Mouse (Mus musculus) heart, embryonic 16.5 days (tissue): ENCODE measurements around the gene Il1rl1. TPM values are rescaled to one million over a fixed set of nuclear protein-coding genes. Genes with fewer than 3 reads are reported as not detected.

Experiments used
- ATAC-seq: fragments of 200-750 bp; cut with Nextera tagmentation; replicated peaks from 2 replicates; pipeline ENCODE4 v1.8.0; 2017; ENCODE audit warnings: moderate number of reproducible peaks; ENCODE audit not compliant: insufficient read depth, low FRiP score; ENCODE audit errors: extremely low read depth
- H3K27ac ChIP-seq: fragments of 300-500 bp; sonication (generic); 2 replicates; pipeline ENCODE4 v1.5.1; 2014; ENCODE audit warnings: mild to moderate bottlenecking, low read length, control low read depth, moderate library complexity
- H3K27me3 ChIP-seq: fragments of 300-500 bp; sonication (generic); 2 replicates; pipeline ENCODE4 v1.6.1; 2014; ENCODE audit warnings: low read length, mixed read lengths; ENCODE audit not compliant: control insufficient read depth, insufficient read depth
- H3K36me3 ChIP-seq: fragments of 300-500 bp; sonication (generic); 2 replicates; pipeline ENCODE4 v1.6.1; 2014; ENCODE audit not compliant: control insufficient read depth, insufficient read depth
- H3K4me1 ChIP-seq: fragments of 300-500 bp; sonication (generic); 2 replicates; pipeline ENCODE4 v1.6.1; 2014; ENCODE audit warnings: low read length, mixed read lengths; ENCODE audit not compliant: control insufficient read depth, insufficient read depth
- H3K4me2 ChIP-seq: fragments of 300-500 bp; sonication (generic); 2 replicates; pipeline ENCODE4 v1.6.1; 2014; ENCODE audit warnings: low read depth, mild to moderate bottlenecking, control low read depth, low read length
- H3K4me3 ChIP-seq: fragments of 300-500 bp; sonication (generic); 2 replicates; pipeline ENCODE4 v1.5.1; 2014; ENCODE audit warnings: mild to moderate bottlenecking, control low read depth, low read length
- H3K9ac ChIP-seq: fragments of 300-500 bp; sonication (generic); 2 replicates; pipeline ENCODE4 v1.6.1; 2014; ENCODE audit warnings: low read length, control low read depth
- H3K9me3 ChIP-seq: fragments of 300-500 bp; sonication (generic); replicated peaks from 2 replicates; pipeline ENCODE4 v1.6.1; 2016; ENCODE audit warnings: low read length; ENCODE audit not compliant: control insufficient read depth
- WGBS: fragments of 180-500 bp; shearing (Covaris S2); extraction: QIAGEN DNeasy Blood & Tissue Kit; methylation state at CpG from one replicate; pipeline ENCODE4 v1.1.7; 2014; 5-methylcytosine and 5-hydroxymethylcytosine counted together
- polyA plus RNA-seq: library from polyadenylated mRNA; unstranded; fragments of >200 nt; fragmentation: Nextera tagmentation; extraction: Ambion mirVana; gene quantifications from 2 replicates; pipeline ENCODE4 v1.2.1, GENCODE M21; 2015

The Il1rl1 gene
- polyA plus RNA-seq, 1 experiment from 2014 or later = 0.49 TPM

DNA sequence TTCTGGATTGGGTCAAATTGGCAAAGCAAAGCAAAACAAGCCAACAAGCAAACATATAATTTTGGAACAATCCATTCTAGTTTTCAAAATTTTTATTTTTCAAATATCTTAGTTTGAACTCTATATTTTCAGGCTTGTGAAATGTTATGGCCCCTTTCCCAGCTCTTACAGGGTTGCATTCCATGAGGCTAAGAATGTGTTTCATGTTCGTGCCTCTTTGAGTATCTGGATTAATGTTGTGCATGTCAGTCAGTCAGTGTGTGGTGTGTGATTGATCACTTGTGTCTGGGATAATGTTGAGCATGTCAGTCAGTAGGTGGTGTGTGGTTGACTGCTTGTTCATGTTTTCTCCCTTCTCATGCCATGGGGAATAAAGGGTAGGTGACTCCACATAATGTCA is 1.5 kb upstream of the Il1rl1 start:
- Histone ChIP-seq H3K9ac (no peak overlapping the region), H3K4me2 (no peak overlapping the region), H3K36me3 (no peaks in the 10 kb centered on the region), H3K9me3 (no peaks in the 10 kb centered on the region), H3K4me3 (no peak overlapping the region), H3K4me1 (no peaks in the 10 kb centered on the region), H3K27me3 (no peaks in the 10 kb centered on the region), H3K27ac (no peak overlapping the region)
- ATAC-seq = no peak
- 50% methylated on average over 1 of the region's 1 CpGs for WGBS

DNA sequence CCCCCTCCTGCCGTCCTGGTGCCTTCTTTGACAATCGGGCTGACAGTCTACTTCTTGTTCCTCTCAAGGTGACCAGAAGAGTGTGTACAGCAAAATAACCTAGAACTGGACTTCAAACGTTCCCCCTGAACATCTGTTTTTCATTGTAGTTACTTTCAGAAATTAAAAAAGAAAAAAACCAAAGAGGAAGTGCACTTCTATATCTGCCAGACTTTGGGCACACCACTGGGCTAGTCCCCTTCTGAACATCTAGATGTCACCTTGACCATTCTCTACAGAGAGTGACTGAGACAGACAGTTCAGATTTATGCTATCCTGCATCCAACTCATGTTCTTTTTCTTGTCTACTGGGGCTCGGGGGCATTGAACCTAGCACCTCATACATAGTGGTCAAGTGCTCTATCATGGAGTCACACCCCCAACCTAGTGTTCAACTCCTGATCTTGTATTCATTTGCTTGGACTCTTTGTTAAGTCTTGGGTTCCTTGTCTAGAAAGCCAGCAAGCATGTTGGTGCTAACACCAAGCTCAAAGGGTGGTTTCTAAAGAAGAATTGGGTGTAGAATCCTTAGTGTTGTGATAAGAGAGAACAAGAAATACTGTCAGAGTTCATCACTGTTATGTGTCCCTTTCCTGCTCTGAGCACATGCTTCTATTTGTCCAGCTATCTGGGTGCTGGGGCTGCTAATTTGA is 919 bp downstream of the Il1rl1 start:
- 58% methylated on average over 4 of the region's 4 CpGs for WGBS
- no peaks in the 10 kb centered on the region for H3K4me1 ChIP-seq

DNA sequence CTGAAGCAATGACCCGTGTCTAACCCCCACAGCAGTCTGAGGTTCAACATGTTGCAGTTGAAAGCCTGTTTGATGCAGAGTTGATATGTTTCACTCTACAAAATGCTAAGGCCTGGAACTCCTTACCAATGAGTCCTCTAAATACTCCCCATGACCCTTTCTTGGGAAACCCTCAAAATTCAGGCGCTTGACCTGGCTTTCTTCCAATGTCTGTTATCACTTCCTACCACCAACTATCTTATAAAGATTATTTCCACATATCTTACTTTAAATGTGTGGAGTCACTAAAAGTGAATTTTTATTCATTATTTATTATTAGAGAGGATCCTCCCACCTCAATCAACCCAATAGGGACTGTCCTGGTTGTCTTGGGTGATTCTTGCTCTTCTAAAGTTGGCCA is 2.8 kb downstream of the Il1rl1 start:
- no peaks in the 10 kb centered on the region for H3K4me1 ChIP-seq

More for the DNA sequence above, 919 bp downstream of the Il1rl1 start:
- Histone ChIP-seq H3K27me3 (no peaks in the 10 kb centered on the region), H3K4me3 (no peak overlapping the region), H3K27ac (no peak overlapping the region), H3K36me3 (no peaks in the 10 kb centered on the region), H3K4me2 (no peak overlapping the region), H3K9ac (no peak overlapping the region), H3K9me3 (no peaks in the 10 kb centered on the region)
- no peak for ATAC-seq

DNA sequence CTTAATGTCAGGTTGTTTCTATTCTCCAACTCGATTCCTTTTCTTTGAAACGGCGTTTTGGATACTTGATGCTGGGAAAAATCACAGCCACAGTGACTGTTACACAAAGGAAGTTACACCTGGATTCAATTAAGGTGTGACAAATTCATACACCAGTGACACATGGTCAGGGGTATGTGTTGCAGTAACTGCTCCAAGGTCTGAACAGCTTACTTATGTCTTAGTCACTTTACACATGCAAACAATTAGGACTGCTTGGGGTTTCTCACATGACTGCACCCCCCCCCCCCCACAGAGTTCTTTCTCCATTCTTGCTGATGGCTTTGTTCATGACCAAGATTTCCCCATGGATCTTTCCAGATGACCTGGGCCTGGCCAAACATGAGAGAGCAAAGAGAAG is 6.6 kb downstream of the Il1rl1 start:
- Histone ChIP-seq H3K4me2 (no peak overlapping the region), H3K4me3 (no peak overlapping the region), H3K4me1 (no peaks in the 10 kb centered on the region), H3K9ac (no peak overlapping the region), H3K27me3 (no peaks in the 10 kb centered on the region), H3K36me3 (no peaks in the 10 kb centered on the region), H3K27ac (no peak overlapping the region), H3K9me3 (no peaks in the 10 kb centered on the region)
- no peak for ATAC-seq
- WGBS = 80% methylated on average over 3 of the region's 3 CpGs

More for the DNA sequence above, 2.8 kb downstream of the Il1rl1 start:
- no peaks in the 10 kb centered on the region for H3K27me3 ChIP-seq
- no peak overlapping the region for H3K9ac ChIP-seq
- no peak overlapping the region for H3K4me3 ChIP-seq
- H3K27ac ChIP-seq = no peak overlapping the region
- H3K36me3 ChIP-seq = no peaks in the 10 kb centered on the region
- ATAC-seq = no peak
- H3K9me3 ChIP-seq = no peaks in the 10 kb centered on the region
- WGBS = 67% methylated on average over 2 of the region's 2 CpGs
- H3K4me2 ChIP-seq = no peak overlapping the region

DNA sequence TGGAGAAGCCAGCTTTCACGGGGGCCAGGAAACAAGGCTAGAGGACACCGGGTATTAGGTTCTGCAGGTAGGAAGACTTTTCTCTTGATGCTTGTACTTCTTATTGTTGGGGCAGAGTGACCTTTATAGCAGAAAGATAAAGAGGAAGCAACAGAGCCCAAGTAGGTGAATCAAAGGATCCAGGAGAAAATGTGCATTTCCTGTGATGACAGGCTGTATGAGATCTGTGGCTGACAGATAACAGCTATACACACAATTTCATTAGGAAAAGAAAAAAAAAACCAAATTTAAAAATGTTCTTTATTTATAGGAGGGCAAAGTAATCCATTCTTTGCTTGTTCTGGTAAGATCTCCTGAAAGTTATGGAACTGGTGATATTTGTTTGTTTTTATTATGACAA is 8.0 kb downstream of the Il1rl1 start:
- WGBS = 74% methylated on average over 2 of the region's 2 CpGs
- H3K4me1 ChIP-seq = no peaks in the 10 kb centered on the region
- no peak overlapping the region for H3K4me3 ChIP-seq

DNA sequence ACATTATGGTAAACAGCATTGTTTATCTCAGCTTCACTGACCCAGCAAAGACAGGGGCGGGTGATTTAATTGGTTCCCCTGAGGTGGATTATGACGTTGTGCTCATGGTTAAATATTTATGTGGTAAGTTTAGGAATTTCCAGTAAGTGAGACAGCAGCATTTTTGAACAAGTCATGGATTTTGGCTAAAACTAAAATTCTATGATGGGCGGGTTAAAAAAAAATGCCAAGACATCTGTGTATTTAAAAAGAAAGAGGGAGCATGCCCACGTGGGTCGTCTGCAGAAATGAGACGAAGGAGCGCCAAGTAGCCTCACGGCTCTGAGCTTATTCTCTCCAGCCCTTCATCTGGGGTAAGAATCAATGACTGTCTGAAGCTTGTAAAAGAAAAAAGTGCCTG is 10.1 kb downstream of the Il1rl1 start:
- no peak for ATAC-seq
- Histone ChIP-seq H3K27me3 (no peaks in the 10 kb centered on the region), H3K27ac (no peak overlapping the region), H3K9ac (no peak overlapping the region), H3K4me3 (no peak overlapping the region), H3K9me3 (no peaks in the 10 kb centered on the region), H3K4me2 (no peak overlapping the region), H3K36me3 (no peaks in the 10 kb centered on the region), H3K4me1 (no peaks in the 10 kb centered on the region)
- WGBS = 76% methylated on average over 8 of the region's 8 CpGs

More for the DNA sequence above, 8.0 kb downstream of the Il1rl1 start:
- Histone ChIP-seq H3K9ac (no peak overlapping the region), H3K36me3 (no peaks in the 10 kb centered on the region), H3K9me3 (no peaks in the 10 kb centered on the region), H3K27me3 (no peaks in the 10 kb centered on the region), H3K4me2 (no peak overlapping the region), H3K27ac (no peak overlapping the region)
- ATAC-seq = no peak

DNA sequence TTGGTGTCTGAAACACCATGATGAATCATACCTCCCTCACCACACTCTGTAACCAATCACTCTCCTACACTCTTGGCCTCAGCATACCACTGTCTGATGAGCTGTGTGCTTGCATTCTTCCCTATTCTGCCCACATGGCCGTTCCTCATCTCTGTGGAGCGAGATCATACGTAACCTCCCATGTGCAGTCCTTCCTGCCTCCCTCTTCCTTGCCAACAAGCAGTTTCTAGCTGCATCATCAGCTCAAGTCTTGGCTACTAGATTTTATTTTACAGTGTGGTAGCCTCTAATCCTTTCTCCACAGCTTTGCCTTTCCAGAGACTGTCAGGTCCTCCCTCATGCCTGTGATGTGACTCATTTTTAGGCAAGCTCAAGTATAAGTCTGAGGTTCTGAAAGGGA is 15.4 kb downstream of the Il1rl1 start:
- no peaks in the 10 kb centered on the region for H3K4me1 ChIP-seq
- H3K4me3 ChIP-seq = no peak overlapping the region
- H3K27me3 ChIP-seq = no peaks in the 10 kb centered on the region
- no peaks in the 10 kb centered on the region for H3K36me3 ChIP-seq
- no peak for ATAC-seq
- no peaks in the 10 kb centered on the region for H3K9me3 ChIP-seq
- H3K4me2 ChIP-seq = no peak overlapping the region
- no peak overlapping the region for H3K9ac ChIP-seq
- WGBS = 68% methylated on average over 3 of the region's 3 CpGs
- no peak overlapping the region for H3K27ac ChIP-seq

DNA sequence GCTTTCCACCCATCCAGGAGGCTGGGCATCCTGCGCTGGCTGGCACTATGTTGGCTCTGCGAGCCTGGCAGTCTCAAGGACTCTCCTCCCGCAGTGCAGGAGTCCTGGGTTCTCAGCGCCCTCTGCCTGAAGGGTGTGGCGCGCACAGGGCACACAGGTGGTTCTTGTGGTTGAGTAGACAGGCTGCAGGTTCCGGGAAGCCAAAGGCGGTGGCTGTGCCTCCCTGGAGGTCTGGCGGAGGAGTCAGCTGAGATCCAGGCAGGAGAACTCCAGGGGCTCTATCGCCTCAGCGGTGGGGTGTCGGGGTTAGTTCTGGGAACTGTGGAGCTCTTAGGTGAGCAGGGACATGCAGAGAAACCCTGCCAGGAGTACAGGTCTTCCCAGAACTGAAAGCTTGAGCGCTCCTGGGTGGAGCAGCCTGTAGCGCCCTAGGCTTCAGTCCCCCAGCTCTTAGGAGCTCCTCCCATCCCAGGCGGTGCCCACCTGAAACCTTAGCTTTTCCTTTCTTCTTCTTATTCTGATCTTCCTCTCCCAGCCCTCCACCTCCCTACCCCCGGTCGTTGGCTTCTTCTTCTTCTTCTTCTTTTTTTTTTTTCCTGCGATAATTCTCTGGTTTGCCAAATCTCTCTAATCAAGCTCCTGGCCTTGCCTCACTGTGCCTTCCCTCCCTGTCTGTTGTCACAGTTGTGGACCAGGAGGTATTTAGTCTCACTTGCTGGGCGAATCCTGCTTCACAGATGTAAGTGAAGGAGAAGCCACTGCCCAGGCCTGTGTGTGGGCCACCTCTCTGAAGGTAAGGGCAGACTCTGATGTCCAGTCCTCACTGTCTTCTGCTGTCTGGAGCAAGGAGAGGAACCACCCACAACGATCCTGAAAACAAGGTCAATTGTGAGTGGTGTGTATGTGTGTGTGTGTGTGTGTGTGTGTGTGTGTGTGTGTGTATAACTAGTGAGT is 36.4 kb downstream of the Il1rl1 start, which contains the start of gene Il18r1:
Gene Il18r1, plus strand, starts transcription at position 76 of the 954 bp plus-strand sequence.
- Histone ChIP-seq H3K36me3 (no peaks in the 10 kb centered on the region), H3K4me3 (no peak within 1 kb of the TSS), H3K4me1 (no peaks in the 10 kb centered on the region), H3K27me3 (no peaks in the 10 kb centered on the region), H3K27ac (no peak within 1 kb of the TSS), H3K4me2 (peak within 1 kb of the TSS; percentile 17), H3K9me3 (no peaks in the 10 kb centered on the region), H3K9ac (no peak within 1 kb of the TSS)
- ATAC-seq = no peak
- WGBS = 33% methylated on average over 20 of the region's 20 CpGs

DNA sequence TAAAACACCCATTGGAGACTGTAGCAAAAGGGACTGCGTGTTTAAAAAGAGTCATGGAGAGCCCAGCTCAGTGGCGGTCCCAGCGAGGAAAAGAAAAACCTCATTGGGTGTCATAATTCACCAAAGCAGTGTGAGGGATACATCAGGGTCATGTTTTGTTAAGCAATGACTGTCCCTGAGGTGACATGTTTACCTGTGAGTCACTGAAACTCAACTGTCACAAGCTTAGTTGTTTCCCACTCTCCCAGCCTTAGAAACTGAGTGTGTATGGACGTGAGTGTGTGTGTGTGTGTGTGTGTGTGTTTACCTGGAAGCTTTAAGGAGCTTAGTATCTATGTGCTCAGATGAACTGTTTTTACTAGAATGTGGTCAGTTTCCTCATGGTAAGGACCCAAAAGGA is 37.9 kb downstream of the Il1rl1 start:
- Histone ChIP-seq H3K4me1 (no peaks in the 10 kb centered on the region), H3K4me3 (no peak overlapping the region), H3K4me2 (no peak overlapping the region), H3K36me3 (no peaks in the 10 kb centered on the region), H3K27ac (no peak overlapping the region), H3K9me3 (no peaks in the 10 kb centered on the region), H3K27me3 (no peaks in the 10 kb centered on the region), H3K9ac (no peak overlapping the region)
- no peak for ATAC-seq
- WGBS = 85% methylated on average over 4 of the region's 4 CpGs
